Mouse (Mus musculus): ENCODE data around the gene Scel.
A peak's percentile ranks its signal among the peaks of the same experiment; 100 is the strongest.

The Scel gene

GRCm38 (mm10) chr14:103571598-103572320, 58.6 kb downstream of the Scel start:
- no peak for DNase-seq (ENCODE audit: low spot score)

- no peak for DNase-seq (ENCODE audit: low spot score)
Measured at GRCm38 (mm10) chr14:103575854-103576253, 62.7 kb downstream of the Scel start.

- DNase-seq (ENCODE audit: low spot score): no peak
Measured at GRCm38 (mm10) chr14:103577011-103577410, 63.9 kb downstream of the Scel start.

- no peak for DNase-seq (ENCODE audit: low spot score)
Measured at GRCm38 (mm10) chr14:103586662-103587061, 73.5 kb downstream of the Scel start.

GRCm38 (mm10) chr14:103587208-103587900, 74.2 kb downstream of the Scel start:
- DNase-seq (ENCODE audit: low spot score): no peak

GRCm38 (mm10) chr14:103589819-103590218, 76.7 kb downstream of the Scel start:
- no peak for DNase-seq (ENCODE audit: low spot score)

- DNase-seq (ENCODE audit: low spot score): no peak
Measured at GRCm38 (mm10) chr14:103595870-103596269, 82.7 kb downstream of the Scel start.

GRCm38 (mm10) chr14:103608063-103608462, 94.9 kb downstream of the Scel start:
- no peak for DNase-seq (ENCODE audit: low spot score)

- DNase-seq (ENCODE audit: low spot score): no peak
Measured at GRCm38 (mm10) chr14:103613573-103614271, 100.6 kb downstream of the Scel start.

- no peak for DNase-seq (ENCODE audit: low spot score)
Measured at GRCm38 (mm10) chr14:103614272-103614587, 101.1 kb downstream of the Scel start.

- no peak for DNase-seq (ENCODE audit: low spot score)
Measured at GRCm38 (mm10) chr14:103619756-103620155, 106.6 kb downstream of the Scel start.

GRCm38 (mm10) chr14:103621207-103621606, 108.1 kb downstream of the Scel start:
- DNase-seq (ENCODE audit: low spot score): no peak

- DNase-seq (ENCODE audit: low spot score): no peak
Measured at GRCm38 (mm10) chr14:103626100-103626499, 113.0 kb downstream of the Scel start.

GRCm38 (mm10) chr14:103629639-103630364, 116.7 kb downstream of the Scel start:
- no peak for DNase-seq (ENCODE audit: low spot score)

GRCm38 (mm10) chr14:103630545-103630944, 117.4 kb downstream of the Scel start:
- DNase-seq (ENCODE audit: low spot score): no peak

- DNase-seq (ENCODE audit: low spot score): peak; percentile 11
Measured at GRCm38 (mm10) chr14:103643933-103644332, 130.8 kb downstream of the Scel start.

- no peak for DNase-seq (ENCODE audit: low spot score)
Measured at GRCm38 (mm10) chr14:103647981-103648380, 134.8 kb downstream of the Scel start.

GRCm38 (mm10) chr14:103648623-103649255, 135.6 kb downstream of the Scel start:
- peak; percentile 66 for DNase-seq (ENCODE audit: low spot score)

GRCm38 (mm10) chr14:103649302-103649701, 136.2 kb downstream of the Scel start:
- no peak for DNase-seq (ENCODE audit: low spot score)

GRCm38 (mm10) chr14:103649896-103650334, 136.8 kb downstream of the Scel start, which contains the start of gene Slain1:
Slain1 (plus strand) TSS chr14:103650228.
- peak; percentile 85 for DNase-seq (ENCODE audit: low spot score)

- peak; percentile 62 for DNase-seq (ENCODE audit: low spot score)
Measured at GRCm38 (mm10) chr14:103650413-103651101, 137.4 kb downstream of the Scel start.
